ENCODE assay signal across 22 mouse cellular contexts in genomic region chr3:6173775-6174174, GRCm38 (mm10).
"Had no signal": no experiment of that assay in that cellular context is flagged by ENCODE, and none has a peak within 500 bp of the region (broad histone marks: within the 10 kb centered on the region; RNA-seq: fewer than 3 reads in every experiment).

No protein-coding gene starts in this region.

- H3K9ac ChIP-seq: limb, embryonic 15.5 days; liver, embryonic 14.5 days; lung, embryonic 15.5 days; midbrain, embryonic 13.5 days; neural tube, embryonic 13.5 days; stomach, embryonic 15.5 days had no signal

- H3K36me3 ChIP-seq: limb, embryonic 15.5 days; lung, embryonic 15.5 days; midbrain, embryonic 10.5 days; midbrain, embryonic 13.5 days; neural tube, embryonic 13.5 days; stomach, embryonic 15.5 days had no signal

- H3K27me3 ChIP-seq: limb, embryonic 15.5 days; lung, embryonic 15.5 days; megakaryocyte, embryonic 14.5 days; midbrain, embryonic 13.5 days; neural tube, embryonic 13.5 days; stomach, embryonic 15.5 days had no signal

- H3K27ac ChIP-seq: layer of hippocampus, adult 2 months; limb, embryonic 15.5 days; liver, embryonic 14.5 days; lung, embryonic 15.5 days; midbrain, embryonic 10.5 days; midbrain, embryonic 13.5 days; neural tube, embryonic 13.5 days; stomach, embryonic 15.5 days had no signal

- H3K4me1 ChIP-seq: limb, embryonic 15.5 days; lung, embryonic 15.5 days; megakaryocyte, embryonic 14.5 days; midbrain, embryonic 10.5 days; midbrain, embryonic 13.5 days; neural tube, embryonic 13.5 days; stomach, embryonic 15.5 days had no signal

- H3K9me3 ChIP-seq: limb, embryonic 15.5 days; lung, embryonic 15.5 days; megakaryocyte, embryonic 14.5 days; midbrain, embryonic 13.5 days; neural tube, embryonic 13.5 days; stomach, embryonic 15.5 days had no signal

- H3K4me3 ChIP-seq: layer of hippocampus, adult 2 months; limb, embryonic 15.5 days; lung, embryonic 15.5 days; megakaryocyte, embryonic 14.5 days; midbrain, embryonic 10.5 days; midbrain, embryonic 13.5 days; myocyte; neural tube, embryonic 13.5 days; stomach, embryonic 15.5 days had no signal

- DNase-seq: kidney, adult 18-20 months; kidney, adult 9 months; kidney, postnatal 25 days; layer of hippocampus, adult 9-11 months; left cerebral cortex, postnatal 4 days; lung, adult 18-20 months; lung, postnatal 10 days; lung, postnatal 36 days; retina, postnatal 1 day; right cerebral cortex, postnatal 25 days; spleen, adult 18-20 months; thymus, postnatal 25 days had no signal
